Mouse (Mus musculus) MEL-GATA-1-ER (cell line): ENCODE data around the gene Blcap.

Experiments
- DNase-seq: peaks from one replicate; pipeline ENCODE4 v3.0.0-alpha.2; 2012; ENCODE audit warnings: low read depth; ENCODE audit errors: extremely low read depth

Gene Blcap

GRCm38 (mm10) chr2:157520496-157520895, 50.6 kb downstream of the Blcap start:
- DNase-seq, result no peak

GRCm38 (mm10) chr2:157519452-157519851, 51.6 kb downstream of the Blcap start:
- no peak for DNase-seq

- no peak for DNase-seq
Observed at GRCm38 (mm10) chr2:157518451-157518850, 52.6 kb downstream of the Blcap start.

GRCm38 (mm10) chr2:157517526-157517925, 53.5 kb downstream of the Blcap start:
- DNase-seq, result no peak

- DNase-seq, result no peak
Observed at GRCm38 (mm10) chr2:157514353-157514752, 56.7 kb downstream of the Blcap start.

- DNase-seq, result no peak
Observed at GRCm38 (mm10) chr2:157513737-157514208, 57.3 kb downstream of the Blcap start.

- DNase-seq, result no peak
Observed at GRCm38 (mm10) chr2:157512859-157513258, 58.2 kb downstream of the Blcap start.

- no peak for DNase-seq
Observed at GRCm38 (mm10) chr2:157510031-157510430, 61.0 kb downstream of the Blcap start.

GRCm38 (mm10) chr2:157509182-157509581, 61.9 kb downstream of the Blcap start:
- DNase-seq, result no peak

- DNase-seq, result no peak
Observed at GRCm38 (mm10) chr2:157506779-157507178, 64.3 kb downstream of the Blcap start.
